Mouse (Mus musculus) adrenal gland, adult (tissue): ENCODE data around the gene Cpt1a.
A peak's percentile ranks its signal among the peaks of the same experiment; 100 is the strongest.

Source experiments
- DNase-seq, 2 experiments: peaks; one replicate each; pipeline ENCODE4 v3.0.0; 2022 to 2023; ENCODE audit warnings: low spot score in 1 of 2; ENCODE audit not compliant: inconsistent age in 2 of 2

The Cpt1a gene

DNA sequence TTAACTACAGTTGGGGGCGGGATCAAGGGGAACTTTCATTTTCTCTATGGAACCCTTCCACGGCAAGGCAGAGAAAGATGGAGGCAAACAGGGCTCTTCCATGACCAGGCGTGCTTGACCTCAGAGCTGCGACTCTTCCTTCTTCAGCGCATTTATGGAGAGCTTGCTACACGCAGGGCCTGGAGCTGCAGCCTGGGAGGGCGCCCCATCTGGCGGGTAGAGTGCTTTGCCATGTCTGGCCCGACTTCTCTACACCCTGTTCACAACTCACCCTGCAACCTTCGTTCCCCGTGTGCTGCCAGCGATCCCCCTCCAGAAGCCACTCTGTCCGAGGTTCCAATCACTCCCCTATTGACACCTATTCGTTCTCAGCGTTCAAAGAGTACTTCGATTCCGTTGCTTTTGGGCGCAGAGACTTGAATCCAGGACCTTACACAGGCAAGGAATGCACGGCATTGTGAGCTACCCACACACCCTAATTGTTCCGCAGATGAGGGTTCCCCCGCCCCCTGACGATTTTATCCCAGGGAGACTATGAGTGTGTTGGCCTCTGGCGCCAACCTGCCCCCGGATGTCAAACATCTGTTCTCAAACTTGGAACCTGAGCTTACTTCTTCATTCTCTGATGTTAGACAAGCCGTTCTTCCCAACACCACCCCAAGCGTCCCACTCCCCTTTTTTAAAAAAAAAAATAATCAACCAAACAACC lies at the start of gene Cpt1a:
Gene Cpt1a, plus strand, starts transcription at position 74 of the 709 bp plus-strand sequence.
- peak; percentile 80 to 89 for DNase-seq

DNA sequence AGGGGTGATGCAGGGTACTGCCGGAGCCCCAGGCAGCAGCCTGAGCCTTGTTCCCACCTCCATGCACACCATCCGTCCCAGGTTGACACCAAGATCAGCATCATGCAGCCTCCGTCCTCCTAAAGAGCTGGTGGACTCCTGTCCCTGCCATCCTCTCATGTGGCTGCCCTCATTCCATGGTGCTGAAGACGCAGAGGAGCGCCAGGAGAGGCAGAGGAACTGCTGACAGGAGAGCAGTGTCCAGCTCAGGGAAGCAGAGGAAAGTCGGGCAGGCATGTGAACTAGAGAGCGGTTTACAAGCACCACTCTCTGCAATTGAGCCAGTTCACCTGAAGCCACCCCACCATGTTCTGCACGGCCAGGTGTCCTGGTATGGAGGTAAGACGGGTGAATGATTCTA lies 48.8 kb upstream of the Cpt1a start:
- DNase-seq, result no peak

DNA sequence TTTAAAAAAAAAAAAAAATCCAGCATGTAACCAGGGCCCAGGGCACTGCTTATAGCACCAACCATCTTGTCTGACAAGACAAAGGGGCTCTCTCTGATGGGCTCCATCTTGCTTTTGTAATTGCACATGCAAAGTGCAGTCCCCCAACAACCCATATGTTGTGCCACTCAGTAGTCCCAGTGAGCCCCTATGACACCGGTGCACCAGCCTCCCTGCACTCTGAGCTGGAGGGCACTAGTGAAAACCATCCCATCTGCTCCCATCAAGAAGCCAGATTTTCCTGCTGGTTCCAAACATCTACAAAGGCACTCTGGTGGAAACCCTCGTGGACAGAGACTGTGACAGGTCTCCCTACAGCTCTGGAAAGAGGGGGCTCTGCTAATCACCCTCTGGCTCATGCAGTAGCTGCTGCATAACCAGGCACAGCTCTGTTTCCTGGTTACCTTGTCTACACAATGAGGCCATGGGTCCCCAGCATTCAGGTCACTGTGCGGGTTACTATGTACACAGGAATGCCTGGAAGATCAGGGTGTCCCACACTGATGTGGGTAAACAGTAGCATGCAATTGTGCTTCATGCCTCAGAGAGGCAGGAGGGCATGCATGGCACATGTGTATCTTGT lies 46.3 kb upstream of the Cpt1a start:
- no peak for DNase-seq

DNA sequence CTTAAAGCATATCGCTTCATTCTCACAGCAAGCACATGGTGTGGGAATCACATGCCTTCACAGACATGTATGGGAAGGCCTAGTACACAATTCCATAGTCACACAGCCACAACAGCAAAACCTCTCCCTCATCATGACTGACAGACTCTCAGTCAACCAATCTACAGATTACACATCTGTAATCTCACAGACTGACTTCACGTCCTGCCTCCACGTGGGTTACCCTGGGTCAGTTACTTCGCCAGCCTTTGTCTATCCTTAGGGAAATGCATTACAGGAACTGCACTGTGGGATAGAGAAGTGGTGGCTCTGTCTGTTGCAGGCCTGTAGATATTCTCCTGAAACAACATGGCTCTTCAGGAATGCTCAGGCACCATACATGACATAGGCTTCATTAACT lies 40.2 kb upstream of the Cpt1a start:
- peak in 1 of 2 experiments; percentile 35 for DNase-seq

DNA sequence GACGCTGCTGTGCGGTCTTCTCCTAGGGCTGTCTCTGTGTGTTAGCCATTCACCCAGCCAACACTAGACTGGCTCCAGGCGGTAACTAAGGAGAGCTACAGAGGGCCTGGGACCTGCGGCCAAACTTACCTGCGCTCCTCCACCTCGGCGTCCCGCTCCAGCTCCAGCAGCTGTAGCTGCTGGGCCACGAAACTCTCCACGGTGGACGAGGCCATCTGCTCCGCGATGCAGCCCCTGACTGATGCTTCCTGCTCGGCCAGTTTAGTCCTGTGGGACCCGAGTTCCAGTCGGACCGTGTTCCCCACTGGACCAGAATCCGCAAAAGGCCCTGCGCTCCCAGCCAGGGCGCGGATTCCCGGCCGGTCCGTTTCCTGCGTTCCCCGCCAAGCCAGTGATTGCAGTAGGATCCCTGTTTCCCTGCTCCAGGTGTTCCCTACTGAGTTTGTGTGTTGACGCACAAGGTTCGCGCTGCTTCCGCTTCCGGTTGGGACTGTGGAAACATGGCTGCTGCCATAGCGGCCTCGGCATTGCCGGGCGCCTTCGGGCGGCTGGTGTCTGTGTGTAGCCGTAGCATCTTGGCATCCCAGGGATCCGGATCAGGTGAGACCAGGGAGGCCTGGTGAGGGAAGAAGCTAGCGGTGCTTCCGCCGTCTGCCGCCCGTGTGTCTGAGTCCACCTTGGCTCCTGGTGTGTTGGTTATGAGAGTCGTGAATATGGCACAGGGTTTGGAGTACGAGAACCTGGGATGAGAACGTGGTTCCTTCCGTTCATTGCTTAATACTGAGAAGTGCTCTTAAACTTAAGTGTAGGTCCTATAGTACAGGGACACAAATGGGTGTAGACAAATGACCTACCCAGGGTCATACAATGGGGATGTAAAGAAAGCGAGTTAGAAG lies 39.3 kb upstream of the Cpt1a start, which contains the start of the genes Mrpl21 and Ighmbp2:
Gene Mrpl21, plus strand, starts transcription at position 330 of the 896 bp plus-strand sequence.
Gene Ighmbp2, minus strand, starts transcription at position 446 of the 896 bp plus-strand sequence.
- peak; percentile 91 to 98 for DNase-seq

DNA sequence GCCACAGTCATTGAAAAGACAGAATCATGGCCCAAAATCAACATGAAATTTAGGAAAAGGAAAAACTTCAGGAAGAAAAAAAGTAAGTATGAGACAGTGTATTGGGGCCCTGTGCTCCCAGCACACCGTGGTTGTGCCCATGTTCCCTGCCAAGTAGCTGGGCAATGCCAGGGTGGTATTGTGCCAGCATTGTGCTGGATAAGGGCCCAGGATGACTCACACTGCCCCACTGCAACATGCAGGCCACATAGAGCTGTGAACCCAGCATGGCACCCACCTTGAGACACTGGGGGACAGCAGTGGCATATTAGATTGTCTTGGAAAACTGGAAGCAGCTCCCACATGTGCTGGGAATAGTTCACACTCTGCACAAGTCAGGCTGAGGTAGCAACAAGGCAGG lies 33.1 kb upstream of the Cpt1a start:
- DNase-seq, result peak; percentile 29 to 64

DNA sequence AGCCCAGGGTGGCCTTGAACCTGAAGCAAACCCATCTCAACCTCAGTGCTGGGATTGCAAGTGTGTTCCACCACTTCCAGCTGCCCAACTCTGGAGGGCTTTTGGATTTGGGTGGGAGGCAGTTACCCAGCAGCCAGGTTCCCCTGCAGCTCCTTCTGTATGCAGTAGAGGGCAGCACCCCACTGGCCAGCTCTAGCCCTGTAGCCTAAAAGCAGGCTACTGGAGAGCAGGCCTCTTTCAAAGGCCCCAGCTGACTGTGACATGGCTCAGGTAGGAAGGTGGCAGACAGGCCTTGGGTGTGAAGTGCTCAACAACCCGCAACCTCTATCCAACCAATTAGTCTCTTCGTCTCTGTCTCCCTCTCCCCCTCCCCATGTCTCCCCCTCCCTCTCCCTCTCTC lies 30.1 kb upstream of the Cpt1a start:
- peak; percentile 59 to 84 for DNase-seq

DNA sequence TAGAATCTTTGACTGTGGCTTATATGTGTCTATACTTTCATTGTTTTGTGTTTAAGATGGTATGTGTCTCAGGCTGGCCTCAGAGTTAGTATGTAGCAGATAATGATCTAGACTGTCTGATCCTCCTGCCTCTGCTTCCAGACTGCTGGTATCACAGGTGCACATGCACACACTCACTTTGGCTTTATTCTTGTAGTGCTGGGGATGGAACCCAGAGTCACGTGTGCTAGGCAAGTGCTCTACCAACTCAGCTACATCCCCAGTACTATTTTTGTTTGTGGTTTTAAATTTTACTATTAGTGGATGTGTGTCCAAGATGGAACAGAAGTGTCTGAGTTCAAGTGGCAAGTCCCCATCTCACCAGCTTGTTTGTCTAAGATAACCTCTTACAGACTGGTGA lies 29.1 kb upstream of the Cpt1a start:
- no peak for DNase-seq

DNA sequence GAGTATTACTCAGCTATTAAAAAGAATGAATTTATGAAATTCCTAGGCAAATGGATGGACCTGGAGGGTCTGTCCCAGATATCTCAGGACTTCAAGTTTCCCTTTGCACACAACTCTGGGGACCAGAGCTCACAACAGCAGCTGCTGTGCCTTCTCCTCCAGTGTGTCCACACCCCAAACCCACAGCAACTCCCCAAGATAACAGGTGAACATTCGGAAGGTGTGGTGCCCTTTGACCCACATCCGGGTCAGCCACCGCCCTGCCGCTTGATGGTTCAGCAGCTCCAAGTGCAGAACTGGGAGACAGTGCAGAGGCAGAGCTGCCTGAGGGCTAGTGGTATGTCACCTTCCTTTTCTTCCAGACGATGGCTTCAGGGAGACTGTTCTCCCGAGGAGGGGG lies 26.9 kb upstream of the Cpt1a start:
- DNase-seq, result no peak

DNA sequence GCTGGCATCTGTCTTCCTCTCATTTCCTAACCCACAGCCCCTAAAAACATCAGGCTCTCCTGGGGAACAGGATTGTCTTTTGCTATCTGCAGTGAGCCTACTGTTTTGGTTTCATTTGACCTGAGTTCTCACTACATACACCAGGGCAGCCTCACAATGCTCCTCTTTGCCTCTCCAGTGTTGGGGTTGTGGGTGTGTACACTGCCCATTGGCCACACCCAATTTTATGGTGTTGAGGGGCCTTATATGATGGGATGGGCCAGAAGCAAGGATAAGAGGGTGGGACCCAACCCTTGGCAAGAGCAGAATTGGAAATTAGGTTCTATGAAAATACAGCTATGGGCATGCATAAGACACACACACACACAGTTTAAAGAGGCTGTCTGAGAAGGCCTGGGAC lies 25.1 kb upstream of the Cpt1a start:
- no peak for DNase-seq

DNA sequence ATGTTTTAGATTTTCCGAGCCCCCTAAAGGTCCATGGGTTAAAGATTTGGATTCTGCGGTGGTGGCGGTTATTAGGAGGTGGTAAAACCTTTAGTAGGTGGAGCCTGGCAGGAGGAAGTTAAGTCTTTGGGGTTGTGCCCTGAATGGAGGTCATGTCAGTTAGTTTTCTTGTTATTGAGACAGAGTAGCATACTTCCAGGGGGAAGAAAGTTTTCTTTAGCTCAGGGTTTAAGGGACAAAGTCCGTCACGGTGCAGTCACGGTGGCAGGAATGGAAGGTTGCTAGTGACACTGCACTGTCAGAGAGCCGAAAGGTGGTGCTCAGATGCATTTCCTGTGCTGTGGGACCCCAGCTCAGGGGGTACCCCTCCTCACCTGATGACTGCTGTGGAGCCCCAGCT lies 24.4 kb upstream of the Cpt1a start:
- DNase-seq, result no peak

DNA sequence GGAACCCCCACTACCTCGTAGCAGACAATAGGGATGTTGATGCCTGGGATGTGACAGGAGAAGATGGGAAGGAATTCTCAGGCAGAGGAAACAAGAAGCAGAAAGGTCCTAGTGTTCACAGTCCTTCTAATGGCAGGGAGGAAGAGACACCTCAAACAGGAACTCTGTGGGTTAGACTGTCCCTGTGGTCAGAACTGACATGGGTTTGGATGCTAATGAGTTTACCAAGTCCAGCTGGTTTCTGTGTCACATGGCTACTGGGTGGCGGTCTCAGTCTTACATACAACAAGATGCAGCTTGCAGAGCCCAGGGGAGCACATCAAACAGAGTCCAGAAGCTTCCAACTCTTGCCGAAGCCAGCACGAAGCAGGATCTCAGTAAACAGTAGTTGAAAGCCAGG lies 18.1 kb upstream of the Cpt1a start:
- no peak for DNase-seq

DNA sequence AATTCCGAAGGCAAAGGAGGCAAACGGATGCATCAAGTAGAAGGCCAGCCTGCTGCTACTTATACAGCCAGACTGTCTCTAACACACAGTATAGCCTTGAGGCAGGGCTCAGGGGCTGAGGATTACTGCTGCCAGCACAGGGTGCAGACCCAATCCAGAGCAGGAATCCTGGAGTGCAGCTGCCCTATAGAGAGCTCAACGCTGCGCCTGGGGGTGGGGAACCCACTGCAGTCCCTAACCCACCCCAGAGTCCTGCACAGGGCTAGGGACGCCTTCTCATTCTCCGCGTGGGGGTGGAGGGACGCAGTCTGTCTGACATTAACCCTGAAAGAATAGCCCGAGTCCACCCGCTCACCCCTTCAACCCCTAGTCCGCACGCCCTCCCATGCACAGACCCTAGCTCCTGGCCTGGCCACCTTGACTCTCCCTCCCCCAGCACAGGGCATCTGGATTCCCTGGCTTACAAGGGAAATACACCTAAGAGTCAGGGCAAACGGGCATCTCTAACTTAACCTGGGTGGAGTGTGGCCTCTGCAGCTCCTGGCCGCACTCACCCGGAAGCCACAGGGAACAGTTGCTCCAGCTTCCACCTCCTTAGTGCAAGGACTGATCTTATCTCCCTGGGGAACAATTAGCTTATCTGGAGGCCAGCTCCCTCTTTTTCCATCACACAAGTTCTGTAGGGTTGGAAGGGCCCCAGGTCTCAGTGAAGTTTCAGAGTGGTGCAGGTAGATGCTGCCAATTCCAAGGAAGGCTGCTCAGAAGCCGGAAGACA lies 14.8 kb upstream of the Cpt1a start:
- no peak for DNase-seq

DNA sequence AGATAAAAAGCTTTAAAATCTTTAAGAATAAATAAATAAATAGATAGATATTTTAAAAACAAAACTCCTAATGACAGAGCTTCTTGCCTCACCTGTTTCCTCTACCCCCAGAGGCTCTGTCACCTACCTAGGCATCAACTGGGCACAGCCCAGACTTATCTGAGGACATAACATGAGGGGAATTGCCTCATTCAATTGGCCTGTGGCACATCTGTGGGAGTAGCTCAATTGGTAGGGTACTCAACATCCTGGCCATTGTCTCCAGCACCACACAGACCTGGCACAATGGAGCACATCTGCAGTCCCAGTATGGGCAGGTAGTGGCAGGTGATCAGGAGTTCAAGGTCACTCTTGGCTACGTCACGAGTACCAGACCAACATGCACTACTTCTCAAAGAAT lies 2.8 kb upstream of the Cpt1a start:
- DNase-seq, result no peak

DNA sequence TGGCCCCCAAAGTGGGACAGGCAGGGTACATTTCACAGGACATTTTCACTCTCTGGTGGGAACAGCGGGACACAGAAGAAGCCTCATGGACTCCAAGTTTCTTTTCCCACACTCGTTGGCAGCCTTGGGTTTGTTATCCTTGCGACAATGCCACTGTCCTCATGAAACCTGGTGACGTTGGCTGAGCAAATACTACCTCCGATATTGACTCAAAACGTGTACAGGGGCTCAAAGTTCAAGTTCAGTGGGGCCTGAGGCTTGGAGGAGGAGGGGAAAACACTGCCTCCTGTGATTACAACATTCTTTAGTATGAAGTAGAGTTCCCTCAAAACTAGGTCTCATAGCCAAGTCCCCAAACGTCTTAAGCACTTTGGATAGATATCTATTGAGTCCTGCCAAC lies 2.0 kb upstream of the Cpt1a start:
- DNase-seq, result peak in 1 of 2 experiments; percentile 73

DNA sequence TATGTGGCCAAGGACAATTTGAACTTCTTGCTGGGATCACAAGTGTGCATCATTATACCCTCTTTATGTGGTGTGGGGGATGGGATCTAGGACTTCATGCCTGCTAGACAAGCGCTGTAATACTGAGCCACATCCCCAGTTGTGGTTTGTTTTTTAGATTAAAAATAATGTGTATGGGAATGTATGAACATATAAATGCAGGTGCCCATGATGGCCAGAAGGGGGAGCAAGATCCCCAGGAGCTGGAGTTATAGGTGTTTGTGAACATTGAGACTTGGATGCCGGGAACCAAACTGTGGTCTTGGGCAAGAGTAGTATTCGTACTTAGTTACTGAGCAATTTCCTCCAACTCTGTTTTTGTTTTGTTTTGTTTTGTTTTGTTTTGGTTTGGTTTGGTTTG lies 1.3 kb upstream of the Cpt1a start:
- DNase-seq, result peak in 1 of 2 experiments; percentile 68

DNA sequence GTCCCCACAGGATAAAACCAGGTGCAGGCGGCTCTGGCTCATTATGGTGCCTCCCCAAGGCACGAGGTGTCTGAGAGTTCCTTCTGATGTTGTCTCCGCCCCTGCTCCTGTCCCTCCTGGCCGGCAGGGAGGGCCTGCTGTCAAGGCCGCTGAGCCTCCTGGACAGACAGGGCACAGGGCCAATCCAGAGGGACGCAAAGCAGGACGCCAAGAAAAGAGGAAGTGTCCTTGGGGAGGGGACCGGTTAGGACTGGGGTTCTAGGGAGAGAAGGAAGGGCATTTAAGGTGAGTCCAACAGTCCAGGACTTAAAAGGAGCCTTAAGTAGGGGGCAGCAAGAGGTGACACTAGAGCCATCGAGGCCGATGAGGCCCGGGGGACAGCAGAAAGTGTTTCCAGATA lies 517 bp upstream of the Cpt1a start:
- peak; percentile 94 to 95 for DNase-seq

DNA sequence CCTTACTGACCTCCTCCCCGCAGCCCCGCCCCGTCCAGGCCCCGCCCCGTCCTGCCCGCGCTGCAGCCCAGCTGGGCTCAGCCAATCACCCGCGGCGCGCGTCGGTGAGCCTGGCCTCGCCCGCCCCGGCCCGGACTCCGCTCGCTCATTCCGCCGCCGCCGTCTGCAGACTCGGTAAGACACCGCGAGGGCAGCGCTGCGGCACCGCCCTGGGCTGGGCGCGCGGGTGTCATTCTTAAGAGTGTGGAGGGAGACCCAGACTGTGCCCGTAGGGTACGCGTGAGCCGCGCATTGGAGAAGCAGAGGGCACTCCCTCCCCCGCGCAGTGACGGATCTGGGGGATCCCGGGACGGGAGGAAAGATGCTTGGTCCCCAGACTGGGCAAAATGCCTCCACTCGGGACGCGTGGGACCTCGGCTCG lies 1.1 kb downstream of the Cpt1a start:
- peak; percentile 93 to 97 for DNase-seq

DNA sequence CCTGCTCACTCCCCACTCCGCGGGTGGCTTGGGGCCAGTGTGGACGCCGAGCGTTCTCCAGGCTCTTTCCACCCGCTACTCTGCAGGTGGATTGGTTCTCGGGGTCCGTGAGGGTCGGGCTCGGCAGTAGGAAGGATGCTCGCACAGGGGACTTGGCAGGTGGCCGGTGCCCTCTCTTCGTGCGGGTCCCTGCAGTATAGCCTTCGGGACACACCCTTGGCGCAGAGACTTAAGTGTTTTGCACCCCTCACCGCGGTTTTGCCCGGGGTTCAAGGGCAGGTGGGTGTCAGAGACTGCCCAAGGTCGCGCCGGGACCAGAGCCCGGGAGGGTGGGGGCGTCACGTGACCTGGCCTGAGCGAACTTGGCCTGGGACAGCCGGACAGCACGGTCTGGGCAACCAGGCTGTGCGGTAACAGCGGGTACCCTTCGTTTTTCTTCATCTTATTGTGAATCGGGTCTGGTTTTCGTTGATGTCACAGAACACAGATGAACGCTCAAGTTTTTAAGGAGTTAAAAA lies 1.7 kb downstream of the Cpt1a start:
- DNase-seq, result peak; percentile 93 to 96

DNA sequence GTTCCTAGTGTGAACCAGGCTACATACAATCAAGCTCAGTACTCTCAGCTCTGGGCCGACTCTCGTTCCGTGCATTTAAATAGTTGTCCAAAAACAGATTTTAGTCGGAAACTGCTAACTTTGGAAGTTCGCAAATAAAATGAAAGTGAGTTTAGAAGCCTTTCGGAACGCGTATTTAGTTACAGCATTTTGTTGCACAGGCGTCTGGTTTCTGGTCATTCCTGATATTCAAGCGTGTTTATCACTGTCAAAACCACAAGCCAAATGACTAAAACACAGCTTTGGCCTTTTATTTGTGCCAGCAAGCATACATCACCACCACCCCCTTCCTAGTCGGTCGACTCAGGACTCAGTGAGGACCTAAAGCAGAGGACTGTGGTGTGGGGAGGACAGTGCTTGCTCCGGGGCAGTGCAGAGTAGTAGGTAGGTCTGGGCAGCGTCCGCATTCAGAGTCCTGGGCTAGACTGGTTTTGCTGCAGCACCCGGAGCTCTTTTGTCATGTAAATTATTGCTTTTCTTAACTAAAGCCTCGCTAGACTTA lies 2.2 kb downstream of the Cpt1a start:
- peak; percentile 71 to 90 for DNase-seq
